Mouse (Mus musculus) stomach, embryonic 14.5 days (tissue): ENCODE data around the gene Fam187a. TPM values are rescaled to one million over a fixed set of nuclear protein-coding genes. Genes with fewer than 3 reads are reported as not detected.

Experiments
- ATAC-seq: fragments of 200-750 bp; cut with Nextera tagmentation; 2 replicates; pipeline ENCODE4 v1.8.0; 2017; ENCODE audit warnings: low read depth, moderate TSS enrichment; ENCODE audit not compliant: insufficient number of reproducible peaks, insufficient read depth, low FRiP score
- H3K27ac ChIP-seq: fragments of 300-500 bp; sonication (generic); 2 replicates; pipeline ENCODE4 v1.5.1; 2014; ENCODE audit warnings: mild to moderate bottlenecking, low read length, moderate library complexity, mixed read lengths
- H3K27me3 ChIP-seq: fragments of 300-500 bp; sonication (generic); 2 replicates; pipeline ENCODE4 v1.6.1; 2014; ENCODE audit warnings: low read length, control low read depth, mixed read lengths; ENCODE audit not compliant: control insufficient read depth, insufficient read depth
- H3K36me3 ChIP-seq: fragments of 300-500 bp; sonication (generic); 2 replicates; pipeline ENCODE4 v1.6.1; 2014; ENCODE audit warnings: mild to moderate bottlenecking, control low read depth, low read length, moderate library complexity, mixed read lengths; ENCODE audit not compliant: control insufficient read depth, insufficient read depth
- H3K4me1 ChIP-seq: fragments of 300-500 bp; sonication (generic); 2 replicates; pipeline ENCODE4 v1.6.1; 2014; ENCODE audit warnings: low read length, control low read depth, mixed read lengths; ENCODE audit not compliant: control insufficient read depth, insufficient read depth
- H3K4me2 ChIP-seq: fragments of 300-500 bp; sonication (generic); replicated peaks from 2 replicates; pipeline ENCODE4 v1.6.1; 2014; ENCODE audit warnings: low read depth, low read length, control low read depth
- H3K4me3 ChIP-seq: fragments of 300-500 bp; sonication (generic); 2 replicates; pipeline ENCODE4 v1.5.1; 2014; ENCODE audit warnings: low read depth, low read length, control low read depth
- H3K9ac ChIP-seq: fragments of 300-500 bp; sonication (generic); replicated peaks from 2 replicates; pipeline ENCODE4 v1.6.1; 2014; ENCODE audit warnings: low read depth, mild to moderate bottlenecking, control low read depth, low read length, moderate library complexity, mixed read lengths
- H3K9me3 ChIP-seq: fragments of 300-500 bp; sonication (generic); 2 replicates; pipeline ENCODE4 v1.6.1; 2016; ENCODE audit warnings: low read depth, low read length, control low read depth; ENCODE audit not compliant: control insufficient read depth
- WGBS: fragments of 180-500 bp; shearing (Covaris S2); extraction: QIAGEN DNeasy Blood & Tissue Kit; methylation state at CpG from one replicate; pipeline ENCODE4 v1.1.7; 2014; 5-methylcytosine and 5-hydroxymethylcytosine counted together
- polyA plus RNA-seq: library from polyadenylated mRNA; unstranded; fragments of >200 nt; fragmentation: Nextera tagmentation; extraction: Ambion mirVana; gene quantifications from 2 replicates; pipeline ENCODE4 v1.2.1, GENCODE M21; 2014

The Fam187a gene
- polyA plus RNA-seq, 1 experiment from 2014 or later, result not detected

DNA sequence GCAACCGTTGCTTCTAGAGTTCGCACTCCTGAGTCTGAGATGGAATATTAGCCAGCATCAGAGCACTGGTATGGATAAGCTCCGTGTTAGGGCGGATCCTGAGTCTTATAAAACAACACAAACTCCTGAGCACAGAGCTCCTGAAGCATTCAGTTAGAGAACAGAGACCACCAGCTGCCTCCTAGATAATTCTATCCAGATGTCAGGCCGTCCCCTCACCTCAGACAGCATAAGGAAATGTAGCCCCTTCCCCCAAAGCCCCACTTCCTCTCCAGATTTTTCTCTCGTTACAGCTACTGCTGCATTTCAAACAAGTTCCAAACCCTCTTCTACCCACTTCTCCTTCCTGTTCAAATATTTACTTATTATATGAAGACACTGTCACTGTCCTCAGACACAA is 29.0 kb upstream of the Fam187a start:
- no peaks in the 10 kb centered on the region for H3K9me3 ChIP-seq
- no peak overlapping the region for H3K27ac ChIP-seq
- H3K4me3 ChIP-seq, result no peak overlapping the region
- H3K4me1 ChIP-seq, result no peaks in the 10 kb centered on the region
- ATAC-seq, result no peak
- no peak overlapping the region for H3K9ac ChIP-seq
- no peaks in the 10 kb centered on the region for H3K27me3 ChIP-seq
- H3K36me3 ChIP-seq, result peaks cover 69% of the 10 kb centered on the region
- no peak overlapping the region for H3K4me2 ChIP-seq
- WGBS, result 83% methylated on average over 6 of the region's 6 CpGs

DNA sequence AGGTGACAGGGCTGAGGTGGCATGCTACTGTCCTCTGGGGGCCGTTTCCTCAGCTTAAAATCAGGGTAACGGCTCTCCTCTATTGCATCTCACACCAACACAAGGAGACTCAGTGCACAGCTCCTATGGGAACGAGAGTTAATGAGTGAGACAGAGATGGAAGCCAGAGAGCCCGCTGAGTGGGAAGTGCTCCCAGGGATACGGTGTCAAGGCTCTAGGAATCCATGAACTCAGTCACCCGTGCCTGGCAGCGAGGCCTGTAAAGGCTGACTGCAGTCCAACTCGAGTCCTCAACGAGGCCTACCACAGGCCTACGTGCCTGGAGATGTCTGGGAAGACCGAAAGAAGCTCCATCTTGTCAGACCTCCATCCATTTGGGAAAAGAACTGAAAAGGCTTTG is 26.0 kb upstream of the Fam187a start:
- Histone ChIP-seq H3K9ac (no peak overlapping the region), H3K4me3 (no peak overlapping the region), H3K4me1 (no peaks in the 10 kb centered on the region), H3K4me2 (no peak overlapping the region), H3K36me3 (peaks cover 65% of the 10 kb centered on the region), H3K27me3 (no peaks in the 10 kb centered on the region), H3K9me3 (no peaks in the 10 kb centered on the region), H3K27ac (no peak overlapping the region)
- no peak for ATAC-seq
- 95% methylated on average over 11 of the region's 11 CpGs for WGBS

DNA sequence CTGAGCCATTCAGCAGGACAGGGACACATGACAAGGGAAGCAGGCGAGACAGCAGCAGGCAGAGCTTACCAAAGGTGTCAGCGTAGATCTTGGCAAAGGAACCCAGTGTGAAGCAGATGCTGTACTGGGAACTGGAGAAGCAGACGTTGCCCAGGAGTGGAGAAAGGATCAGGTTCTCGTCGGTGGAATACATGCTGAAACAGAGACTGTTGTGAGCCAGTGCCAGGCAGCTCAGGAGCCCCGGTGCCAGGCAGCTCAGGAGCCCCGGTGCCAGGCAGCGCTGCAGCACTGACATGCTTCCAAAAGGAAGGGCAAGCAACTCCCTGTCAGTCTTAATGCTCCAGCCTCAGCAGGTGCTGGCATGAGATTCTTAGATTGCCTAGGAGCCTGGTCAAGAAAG is 25.0 kb upstream of the Fam187a start:
- WGBS, result 92% methylated on average over 8 of the region's 8 CpGs
- Histone ChIP-seq H3K36me3 (peaks cover 61% of the 10 kb centered on the region), H3K4me2 (no peak overlapping the region), H3K27me3 (no peaks in the 10 kb centered on the region), H3K4me3 (no peak overlapping the region), H3K27ac (no peak overlapping the region), H3K9me3 (no peaks in the 10 kb centered on the region), H3K9ac (no peak overlapping the region), H3K4me1 (no peaks in the 10 kb centered on the region)
- ATAC-seq, result no peak

DNA sequence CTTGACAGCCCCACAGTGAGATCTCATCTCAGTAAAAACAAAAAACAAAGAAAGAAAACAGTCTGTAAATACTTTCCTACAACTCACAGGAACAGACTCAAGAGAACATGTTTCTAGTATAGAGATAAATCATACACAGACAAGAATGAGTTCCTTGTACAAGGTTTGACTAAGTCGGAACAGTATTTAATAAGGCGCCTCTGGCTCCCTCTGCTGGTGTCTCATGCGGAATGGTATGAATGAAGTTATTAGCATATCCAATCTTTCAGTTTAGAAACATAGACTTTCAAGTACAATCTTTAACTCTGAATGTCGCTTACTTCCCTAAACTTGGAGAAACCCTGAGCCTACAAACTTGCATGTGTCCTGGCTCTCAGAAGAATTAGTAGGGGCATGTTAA is 20.7 kb upstream of the Fam187a start:
- ATAC-seq, result no peak
- H3K27ac ChIP-seq, result no peak overlapping the region
- no peaks in the 10 kb centered on the region for H3K4me1 ChIP-seq
- peaks cover 70% of the 10 kb centered on the region for H3K36me3 ChIP-seq
- H3K27me3 ChIP-seq, result no peaks in the 10 kb centered on the region
- 31% methylated on average over 4 of the region's 4 CpGs for WGBS
- H3K4me3 ChIP-seq, result no peak overlapping the region
- H3K4me2 ChIP-seq, result no peak overlapping the region
- H3K9ac ChIP-seq, result no peak overlapping the region
- H3K9me3 ChIP-seq, result no peaks in the 10 kb centered on the region

DNA sequence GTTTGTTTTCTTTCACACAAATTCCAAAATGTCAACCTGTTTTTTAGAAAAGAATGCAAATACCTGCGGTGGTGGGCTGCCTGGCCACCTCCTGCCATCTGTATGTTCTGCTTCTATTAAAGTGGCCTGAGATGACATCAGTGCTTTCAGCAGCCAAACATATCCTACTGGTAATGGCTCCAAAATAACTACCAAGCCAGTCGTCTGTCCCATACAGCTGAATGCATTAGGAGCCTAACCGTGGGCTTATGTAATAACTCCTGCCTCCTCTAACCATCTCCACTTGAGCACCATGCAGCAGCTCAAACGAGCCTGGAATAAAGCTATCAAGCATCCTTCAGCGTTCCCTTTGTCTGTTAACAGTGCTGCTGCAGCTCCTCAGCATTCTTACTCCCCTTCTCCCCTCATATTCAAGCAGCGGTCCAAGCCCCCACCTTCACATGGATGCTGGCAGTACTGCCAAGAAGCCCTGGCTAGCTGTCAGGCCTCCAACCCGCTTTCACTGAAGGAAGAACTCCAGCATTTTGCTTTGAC is 10.1 kb upstream of the Fam187a start:
- H3K9ac ChIP-seq, result no peak overlapping the region

DNA sequence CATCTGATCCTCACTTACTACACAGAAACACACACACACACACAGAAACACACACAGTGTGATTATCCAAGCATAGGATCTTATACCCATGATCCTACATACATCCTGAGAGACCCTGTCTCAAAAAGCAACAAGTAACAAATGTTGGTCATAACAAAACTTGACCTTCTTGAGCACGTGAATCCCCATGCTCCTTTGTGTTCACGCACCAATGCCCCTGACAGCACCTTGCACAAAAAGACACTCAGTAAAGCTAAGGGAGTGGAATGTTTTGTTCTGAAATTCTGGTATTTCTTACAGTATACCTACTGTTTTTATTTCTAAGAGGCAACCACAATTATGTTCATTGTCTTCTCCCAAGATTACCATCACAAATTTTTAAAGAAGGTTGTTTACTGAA is 5.4 kb upstream of the Fam187a start:
- ATAC-seq, result no peak
- Histone ChIP-seq H3K27me3 (no peaks in the 10 kb centered on the region), H3K4me1 (peaks cover 11% of the 10 kb centered on the region), H3K4me2 (peak overlapping the region; percentile 80), H3K9me3 (no peaks in the 10 kb centered on the region), H3K4me3 (peak overlapping the region; percentile 91), H3K9ac (no peak overlapping the region), H3K36me3 (peaks cover 29% of the 10 kb centered on the region; the same call in 1 of the 2 replicates), H3K27ac (no peak overlapping the region)
- 75% methylated on average over 2 of the region's 2 CpGs for WGBS

More for the DNA sequence above, 10.1 kb upstream of the Fam187a start:
- Histone ChIP-seq H3K4me1 (peaks cover 4% of the 10 kb centered on the region), H3K4me2 (no peak overlapping the region), H3K27me3 (no peaks in the 10 kb centered on the region), H3K4me3 (no peak overlapping the region), H3K9me3 (no peaks in the 10 kb centered on the region), H3K27ac (no peak overlapping the region), H3K36me3 (peaks cover 49% of the 10 kb centered on the region)
- no peak for ATAC-seq
- WGBS, result 78% methylated on average over 7 of the region's 7 CpGs

DNA sequence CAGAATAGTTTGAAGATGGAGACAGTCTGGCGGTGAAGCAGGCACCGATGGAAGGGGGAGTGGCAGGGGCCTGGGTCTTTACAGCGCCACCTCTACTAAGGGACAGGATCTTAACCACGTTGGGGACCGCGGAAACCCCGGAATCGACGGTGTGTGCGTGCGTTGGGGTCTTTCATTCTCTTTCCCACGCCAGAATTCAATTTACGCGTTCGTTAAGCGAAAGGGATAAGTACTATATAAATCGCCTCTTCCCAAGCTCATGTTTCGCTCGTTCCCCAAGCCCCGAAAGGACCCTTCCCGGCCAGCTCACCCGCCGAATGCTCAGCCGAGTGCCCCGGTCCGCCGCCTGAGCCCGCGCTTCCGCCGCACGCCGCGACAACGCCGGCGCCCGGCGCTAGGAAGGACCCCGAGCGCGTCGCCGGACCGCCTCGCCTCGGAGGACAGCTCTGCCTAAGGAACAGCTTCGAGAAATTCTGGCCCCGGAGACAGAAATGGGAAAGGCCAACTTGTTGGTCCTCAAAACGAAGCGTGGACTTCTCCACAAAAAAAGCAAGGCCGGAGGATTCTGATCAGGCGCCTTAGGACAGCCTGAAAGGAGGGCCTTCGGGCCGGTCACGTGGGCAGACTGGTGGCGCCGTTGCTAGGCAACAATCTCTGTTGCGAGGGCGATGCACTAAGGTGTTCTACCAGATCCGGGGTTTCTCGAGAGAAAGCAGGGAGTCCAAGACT is 4.2 kb upstream of the Fam187a start, which contains the start of the genes Eftud2 and Ccdc103:
TSS of gene Eftud2 (minus strand) at position 401 of the 729 bp plus-strand sequence.
TSS of gene Ccdc103 (plus strand) at position 620 of the 729 bp plus-strand sequence.
- Histone ChIP-seq H3K4me2 (peak within 1 kb of the TSS; percentile 80), H3K9ac (peak within 1 kb of the TSS; percentile 74), H3K36me3 (peaks cover 17% of the 10 kb centered on the region; the same call in 1 of the 2 replicates), H3K27ac (peak within 1 kb of the TSS; percentile 87), H3K4me1 (peaks cover 11% of the 10 kb centered on the region), H3K27me3 (no peaks in the 10 kb centered on the region), H3K9me3 (no peaks in the 10 kb centered on the region), H3K4me3 (peak within 1 kb of the TSS; percentile 91)
- ATAC-seq, result peak; percentile 90
- WGBS, result under 1% methylated on average over 62 of the region's 62 CpGs

DNA sequence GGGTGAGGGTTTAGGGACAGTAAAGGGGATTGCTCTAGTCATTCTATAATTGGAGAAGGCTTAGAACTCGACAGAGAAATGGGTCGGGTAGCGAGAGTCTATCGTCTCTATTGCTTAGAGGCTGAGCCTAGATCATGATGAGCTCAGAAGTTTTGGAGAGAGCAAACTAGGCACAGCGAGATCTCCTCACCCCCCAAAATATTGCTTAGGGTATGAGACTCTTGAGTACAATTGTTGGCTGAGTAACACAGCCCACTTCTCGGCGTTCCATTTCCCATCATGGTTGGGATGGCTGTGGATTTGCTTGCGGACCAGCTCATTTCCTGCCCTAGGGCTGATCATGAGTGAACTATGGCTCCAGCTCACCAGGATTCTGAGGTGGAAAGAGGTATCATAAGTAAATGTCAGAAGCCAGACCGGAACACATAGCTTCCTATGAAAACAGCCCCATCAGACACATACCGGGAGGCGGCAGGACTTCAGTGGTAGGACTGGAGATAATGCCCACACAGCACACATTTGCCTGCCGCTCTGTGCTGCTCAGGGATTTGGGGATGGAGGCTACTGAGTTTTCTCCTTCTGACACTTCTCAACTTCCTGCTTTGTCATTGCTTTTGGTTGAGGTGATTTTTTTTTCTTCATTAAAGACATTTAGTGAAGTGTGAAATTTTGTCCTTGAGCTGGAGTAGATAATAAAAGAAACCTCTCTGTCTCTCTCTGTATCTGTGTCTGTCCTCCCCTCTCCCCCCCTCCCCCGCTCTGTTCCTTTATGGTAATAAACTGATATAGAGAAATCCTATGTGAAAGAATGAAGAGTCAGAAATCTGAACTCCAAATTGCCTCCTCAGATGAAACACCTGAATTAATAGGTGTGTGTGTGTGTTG is 3.4 kb upstream of the Fam187a start:
- ATAC-seq, result 0 out of 2 replicates have a peak, but pooled peaks have one; percentile 19
- WGBS, result 15% methylated on average over 13 of the region's 13 CpGs

More for the DNA sequence above, 3.4 kb upstream of the Fam187a start:
- H3K27ac ChIP-seq, result no peak overlapping the region
- H3K4me1 ChIP-seq, result peaks cover 11% of the 10 kb centered on the region
- H3K4me2 ChIP-seq, result peak overlapping the region; percentile 80
- peaks cover 12% of the 10 kb centered on the region; the same call in 1 of the 2 replicates for H3K36me3 ChIP-seq
- H3K9me3 ChIP-seq, result no peaks in the 10 kb centered on the region
- no peak overlapping the region; the same call in 1 of the 2 replicates for H3K9ac ChIP-seq
- H3K4me3 ChIP-seq, result peak overlapping the region; percentile 91
- no peaks in the 10 kb centered on the region for H3K27me3 ChIP-seq
